Comparison of ENCODE assay signal across 14 mouse cellular contexts in genomic region chr2:59631406-59631805, GRCm38 (mm10). TPM values are rescaled to one million over a fixed set of nuclear protein-coding genes. Genes with fewer than 3 reads are reported as not detected.
DNase-seq lines count a peak whose midpoint lies in the region; TF ChIP-seq lines count a peak whose summit lies in the region.
"Had no signal": no experiment of that assay in that cellular context is flagged by ENCODE, and none has a peak within 500 bp of the region (broad histone marks: within the 10 kb centered on the region; RNA-seq: fewer than 3 reads in every experiment).

No protein-coding gene starts in this region.

- WGBS in spleen, adult 2 months: 13% methylated on average over 5 of the region's 5 CpGs

- DNase-seq in adrenal gland, postnatal 14 days: peak; percentile 21
- DNase-seq in adrenal gland, postnatal 4 days (ENCODE audit: low spot score in 2 of 2): no peak
- peak; percentile 53 to 54 for DNase-seq in spleen, adult 2 months (ENCODE audit: low read depth in 1 of 2, low spot score in 2 of 2)
- DNase-seq in spleen, adult 12 weeks (ENCODE audit: low spot score): no peak
- DNase-seq in thymus, postnatal 36 days: peak; percentile 76 to 79
- no peak for DNase-seq in frontal cortex, adult 2 months (ENCODE audit: extremely low spot score in 1 of 2, low spot score in 1 of 2)
- DNase-seq in right cerebral cortex, postnatal 14 days: no peak
- DNase-seq: cerebellum, adult 18-20 months had no signal

- H3K4me1 ChIP-seq in spleen, adult 2 months (ENCODE audit: control insufficient read depth, insufficient read depth, insufficient read length): peaks cover 21% of the 10 kb centered on the region; the same call in 1 of the 2 replicates
- H3K4me1 ChIP-seq: midbrain, embryonic 12.5 days had no signal

- peak overlapping the region; percentile 55 for H3K27ac ChIP-seq in spleen, adult 2 months (ENCODE audit: insufficient read depth, low read length)
- H3K27ac ChIP-seq: hindbrain, postnatal 0 days; kidney, postnatal 0 days; midbrain, embryonic 12.5 days; neural tube, embryonic 13.5 days had no signal

- H3K27me3 ChIP-seq in spleen, adult 2 months (ENCODE audit: control insufficient read depth, insufficient read depth, low read length): no peaks in the 10 kb centered on the region
- no peaks in the 10 kb centered on the region for H3K27me3 ChIP-seq in myocyte (ENCODE audit: control insufficient read depth, insufficient read depth, insufficient read length)
- H3K27me3 ChIP-seq: neural tube, embryonic 13.5 days had no signal

- no peak overlapping the region for H3ac ChIP-seq in myocyte (ENCODE audit: control insufficient read depth, insufficient read length)

- peaks cover 98% of the 10 kb centered on the region for H3K79me2 ChIP-seq in myocyte (ENCODE audit: control insufficient read depth, insufficient read depth)

- TF ChIP-seq CTCF in spleen, adult 2 months (IDR thresholded peaks at IDR 0.05; ENCODE audit: extremely low read depth, insufficient read depth, insufficient read length, insufficient replicate concordance): no peak

- no peaks in the 10 kb centered on the region for H3K36me3 ChIP-seq in spleen, adult 2 months (ENCODE audit: control insufficient read depth, insufficient read depth, low read length)
- H3K36me3 ChIP-seq in myocyte (ENCODE audit: control insufficient read depth, insufficient read depth): peaks cover 7% of the 10 kb centered on the region
- H3K36me3 ChIP-seq: midbrain, embryonic 12.5 days; neural tube, embryonic 13.5 days had no signal

- peak overlapping the region; percentile 65 for H3K4me2 ChIP-seq in myocyte (ENCODE audit: low read depth)
- H3K4me2 ChIP-seq: liver, embryonic 11.5 days; midbrain, embryonic 12.5 days; neural tube, embryonic 13.5 days had no signal

- H3K4me3 ChIP-seq in spleen, adult 2 months (ENCODE audit: extremely low read depth, insufficient read depth, insufficient read length): no peak overlapping the region
- no peak overlapping the region for H3K4me3 ChIP-seq in myocyte
- H3K4me3 ChIP-seq: midbrain, embryonic 12.5 days; neural tube, embryonic 13.5 days had no signal

- TF ChIP-seq POLR2A in spleen, adult 2 months (IDR thresholded peaks at IDR 0.05; ENCODE audit: low read depth, low read length): no peak
- TF ChIP-seq POLR2A in myocyte (IDR thresholded peaks at IDR 0.05; ENCODE audit: insufficient read length, low read depth): no peak

TF ChIP-seq in myocyte, 11 proteins besides CTCF, POLR2A, EP300 and RAD21:
- TF ChIP-seq REST (IDR thresholded peaks at IDR 0.05; ENCODE audit: insufficient read depth, insufficient read length): no peak
- TF ChIP-seq MAX (IDR thresholded peaks at IDR 0.05; ENCODE audit: low read depth): no peak
- TF ChIP-seq E2F4 (IDR thresholded peaks at IDR 0.05; ENCODE audit: insufficient read depth): no peak
- TF ChIP-seq SRF (IDR thresholded peaks at IDR 0.05; ENCODE audit: control insufficient read depth, insufficient read length, low read depth): no peak
- no peak for TF ChIP-seq TCF3 (IDR thresholded peaks at IDR 0.05; ENCODE audit: insufficient read length, low read depth)

RNA-seq across cellular contexts. Expression of gene Tanc1, which starts 19.6 kb away (rescaled TPM):
- 19.9 and 24.9 TPM in 2 replicates for total RNA-seq in adrenal gland, postnatal 14 days (2021)
- 10 to 100 TPM; 19.9 to 30.8 TPM for total RNA-seq in adrenal gland, postnatal 4 days (2021)
- 5.5 and 5.6 TPM in 2 replicates for polyA plus RNA-seq in spleen, adult 2 months (2012; rRNA removed)
- 24.7 TPM for polyA plus RNA-seq in myocyte (2012; fragmentation: generic; extraction: Trizol)
- 8.2 and 10.2 TPM in 2 replicates for polyA plus RNA-seq in frontal cortex, adult 2 months (2012; rRNA removed)

Comparison
In these comparisons a context has a peak if more than half of its experiments do, and no peak if none do; other contexts are left out.
1. DNase-seq: peak in adrenal gland, postnatal 14 days (single experiment), spleen, adult 2 months (2 of 2) and thymus, postnatal 36 days (2 of 2); none in adrenal gland, postnatal 4 days (0 of 2), spleen, adult 12 weeks (single experiment), frontal cortex, adult 2 months (0 of 2) and right cerebral cortex, postnatal 14 days (single experiment).